Mouse (Mus musculus) kidney, adult 2 months (tissue): ENCODE results near the gene Rps12-ps3. TPM values are rescaled to one million over a fixed set of nuclear protein-coding genes. Genes with fewer than 3 reads are reported as not detected.

Experiments
- DNase-seq: peaks from one replicate; pipeline ENCODE4 v3.0.0; 2021
- H3K27ac ChIP-seq: fragments of 200-500 bp; 2 replicates; pipeline ENCODE4 v1.5.1; 2012; ENCODE audit warnings: low read depth, low read length, control low read depth, inconsistent platforms; ENCODE audit not compliant: insufficient read depth
- H3K27me3 ChIP-seq: fragments of 200-500 bp; replicated peaks from 2 replicates; pipeline ENCODE4 v1.6.1; 2012; ENCODE audit warnings: mild to moderate bottlenecking, moderate library complexity, low read length, inconsistent platforms; ENCODE audit not compliant: control insufficient read depth, insufficient read depth
- H3K36me3 ChIP-seq: fragments of 200-500 bp; 2 replicates; pipeline ENCODE4 v1.6.1; 2012; ENCODE audit warnings: mild to moderate bottlenecking, moderate library complexity, low read length, inconsistent platforms; ENCODE audit not compliant: control insufficient read depth, insufficient read depth
- H3K4me1 ChIP-seq: fragments of 200-500 bp; 2 replicates; pipeline ENCODE4 v1.6.1; 2011; ENCODE audit warnings: low read length; ENCODE audit not compliant: control insufficient read depth, insufficient read depth
- H3K4me3 ChIP-seq: fragments of 200-500 bp; 2 replicates; pipeline ENCODE4 v1.5.1; 2011; ENCODE audit warnings: mild to moderate bottlenecking, low read depth, low read length, control low read depth; ENCODE audit not compliant: insufficient read depth
- CTCF ChIP-seq: fragments of 200-500 bp; conservative IDR thresholded peaks from 2 replicates; pipeline ENCODE4 v1.5.1; 2011; ENCODE audit warnings: low read depth, mild to moderate bottlenecking, control low read depth, low read length, moderate library complexity, mixed read lengths; ENCODE audit not compliant: insufficient read depth, insufficient read length
- POLR2A ChIP-seq: fragments of 200-500 bp; IDR thresholded peaks from one replicate; pipeline ENCODE4 v1.6.1; 2011; ENCODE audit warnings: low read depth, low read length, control low read depth
- WGBS: fragments of 180-500 bp; shearing (Covaris S2); methylation state at CpG from one replicate; pipeline ENCODE4 v1.1.7; 2018; 5-methylcytosine and 5-hydroxymethylcytosine counted together
- polyA plus RNA-seq: library from polyadenylated mRNA; depleted of rRNA; stranded (reverse); fragments of >200 nt; gene quantifications from 2 replicates; pipeline ENCODE4 v1.2.3, GENCODE M21; 2012

Rps12-ps3 gene
- polyA plus RNA-seq, 1 experiment = 1,736 TPM

DNA sequence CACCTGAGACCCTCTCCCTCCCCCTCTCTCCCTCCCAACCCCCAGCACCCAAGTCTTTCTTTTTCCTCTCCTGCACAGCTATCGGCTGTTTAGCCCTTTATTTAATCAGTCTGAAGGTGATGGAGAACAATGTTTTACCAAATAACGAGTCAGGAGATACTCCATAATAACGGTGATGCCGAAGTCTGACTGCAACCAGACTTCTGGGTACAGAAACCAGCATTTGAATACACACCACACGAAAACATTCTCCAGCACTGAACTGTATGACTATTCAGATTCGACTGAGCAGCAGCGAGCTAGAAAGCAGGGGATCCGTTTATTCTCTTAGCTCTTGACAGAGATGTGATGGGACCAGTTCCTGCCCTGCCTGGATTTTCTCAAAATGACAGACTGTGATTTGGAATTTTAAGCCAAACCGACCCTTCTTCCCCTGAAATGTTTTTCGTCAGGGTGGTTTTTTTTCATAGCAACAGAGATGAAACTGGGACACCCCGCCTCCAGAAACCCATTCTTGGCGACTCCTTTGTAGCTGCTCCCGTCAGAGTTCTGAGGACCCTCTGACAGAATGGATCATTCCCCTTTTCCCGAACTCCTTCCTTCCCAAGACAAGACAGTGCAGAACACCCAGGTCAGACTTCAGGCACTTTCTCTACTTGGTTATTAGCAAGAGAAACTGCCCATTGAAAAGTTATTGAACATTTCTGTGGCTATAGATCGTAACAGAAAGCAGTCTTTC, 29.2 kb downstream of the Rps12-ps3 start:
- no peaks in the 10 kb centered on the region for H3K36me3 ChIP-seq
- no peaks in the 10 kb centered on the region for H3K27me3 ChIP-seq
- no peaks in the 10 kb centered on the region for H3K4me1 ChIP-seq
- no peak overlapping the region for H3K27ac ChIP-seq
- no peak for DNase-seq
- TF ChIP-seq POLR2A = no peak
- TF ChIP-seq CTCF = no peak
- 71% methylated on average over 15 of the region's 15 CpGs for WGBS
- no peak overlapping the region for H3K4me3 ChIP-seq

DNA sequence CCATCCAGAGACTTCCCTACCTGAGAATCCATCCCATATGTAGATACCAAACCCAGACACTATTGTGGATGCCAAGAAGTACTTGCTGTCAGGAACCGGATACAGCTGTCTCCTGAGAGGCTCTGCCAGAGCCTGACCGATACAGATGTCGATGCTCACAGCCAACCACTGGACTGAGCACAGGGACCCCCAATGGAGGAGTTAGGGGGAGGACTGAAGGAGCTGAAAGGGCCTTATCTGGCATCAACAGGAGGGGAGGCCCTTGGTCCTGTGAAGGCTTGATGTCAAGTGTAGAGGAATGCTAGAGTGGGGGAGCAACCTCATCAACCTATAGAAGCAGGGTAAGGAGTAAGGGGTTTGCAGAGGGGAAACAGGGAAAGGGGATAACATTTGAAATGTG, 30.7 kb downstream of the Rps12-ps3 start:
- H3K4me1 ChIP-seq = no peaks in the 10 kb centered on the region
- TF ChIP-seq POLR2A (no peak), CTCF (no peak)
- H3K36me3 ChIP-seq = no peaks in the 10 kb centered on the region
- no peak overlapping the region for H3K27ac ChIP-seq
- no peak overlapping the region for H3K4me3 ChIP-seq
- WGBS = 54% methylated on average over 3 of the region's 3 CpGs
- no peak for DNase-seq
- no peaks in the 10 kb centered on the region for H3K27me3 ChIP-seq

DNA sequence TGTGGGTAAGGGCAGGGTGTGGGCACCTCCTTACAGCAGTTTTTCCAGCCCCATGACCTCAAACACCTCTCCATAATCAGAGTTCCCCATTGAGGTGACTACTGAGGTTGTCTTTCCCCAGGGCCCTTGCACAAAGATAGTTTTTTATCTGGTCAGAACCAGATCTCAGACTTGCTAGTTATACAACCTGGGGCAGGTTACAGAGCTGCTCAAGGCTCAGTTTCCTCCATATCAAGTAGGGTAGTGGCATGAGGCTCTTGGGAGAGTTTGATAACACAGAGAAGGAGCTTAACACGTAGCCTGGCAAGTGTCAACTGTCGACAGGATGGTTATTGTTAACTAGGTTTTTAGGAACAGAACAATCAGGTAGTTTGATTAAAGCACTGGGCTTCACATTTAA, 32.8 kb downstream of the Rps12-ps3 start:
- WGBS = 78% methylated on average over 2 of the region's 2 CpGs
- TF ChIP-seq CTCF (no peak), POLR2A (no peak)
- no peak overlapping the region for H3K27ac ChIP-seq
- H3K4me1 ChIP-seq = no peaks in the 10 kb centered on the region
- no peaks in the 10 kb centered on the region for H3K36me3 ChIP-seq
- DNase-seq = no peak
- H3K27me3 ChIP-seq = no peaks in the 10 kb centered on the region
- no peak overlapping the region for H3K4me3 ChIP-seq

DNA sequence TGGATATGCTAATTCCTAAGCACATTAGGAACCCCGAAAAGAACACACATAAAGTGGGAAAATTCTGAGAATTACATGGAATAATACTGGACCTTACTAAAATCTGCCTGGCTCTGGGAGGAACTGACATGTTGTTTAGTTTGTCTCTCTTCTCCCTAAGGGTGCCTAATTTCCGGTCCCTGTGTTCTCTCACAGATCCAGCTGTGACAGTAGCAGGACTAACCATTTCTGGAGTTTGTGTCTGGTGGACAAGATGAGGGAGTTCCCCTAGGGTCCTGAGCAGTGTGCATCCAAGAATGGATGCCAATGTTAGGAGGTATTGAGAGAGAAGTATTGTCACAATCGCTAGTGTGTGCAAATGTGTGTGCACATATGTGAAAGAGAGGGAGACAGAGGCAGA, 34.3 kb downstream of the Rps12-ps3 start:
- Histone ChIP-seq H3K27me3 (no peaks in the 10 kb centered on the region), H3K4me3 (no peak overlapping the region), H3K27ac (no peak overlapping the region), H3K36me3 (no peaks in the 10 kb centered on the region), H3K4me1 (no peaks in the 10 kb centered on the region)
- no peak for DNase-seq
- WGBS = 89% methylated on average over 3 of the region's 3 CpGs
- TF ChIP-seq POLR2A (no peak), CTCF (no peak)

DNA sequence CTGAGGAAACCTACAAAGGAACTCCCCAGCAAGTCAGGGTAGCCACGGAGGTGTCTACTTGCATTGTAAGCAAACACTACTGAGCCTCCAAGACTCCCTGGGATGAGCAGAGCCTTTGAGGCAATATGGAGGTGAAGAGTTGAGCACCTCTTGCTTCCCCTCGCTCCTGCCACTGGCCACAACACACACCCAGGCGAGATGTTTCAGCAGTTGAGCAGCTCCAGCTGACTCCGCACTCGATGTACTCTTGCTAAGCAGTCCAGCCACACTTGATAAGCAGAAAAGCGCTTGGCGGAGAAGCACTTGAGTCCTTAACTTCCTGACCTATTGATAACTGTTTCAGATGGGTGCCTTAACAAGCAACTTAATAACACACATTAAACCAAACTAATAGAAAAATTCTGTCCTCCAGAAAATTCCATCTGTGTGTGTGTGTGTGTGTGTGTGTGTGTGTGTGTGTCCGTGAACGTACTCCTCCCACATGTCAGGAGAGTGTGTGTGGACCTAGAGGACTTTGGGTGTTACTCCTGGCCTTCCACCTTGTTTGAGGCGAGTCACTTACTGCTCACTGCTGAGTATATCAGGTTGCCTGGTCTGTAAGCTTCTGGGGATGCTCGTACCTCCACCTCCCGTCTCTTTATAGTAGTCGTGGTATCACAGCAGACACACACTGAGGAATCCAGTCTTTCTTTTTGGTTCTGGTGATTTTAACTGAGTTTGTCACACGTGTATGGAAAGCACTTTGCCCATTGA, 34.9 kb downstream of the Rps12-ps3 start:
- no peaks in the 10 kb centered on the region for H3K4me1 ChIP-seq
- H3K27me3 ChIP-seq = no peaks in the 10 kb centered on the region
- no peak for TF ChIP-seq CTCF
- no peak for TF ChIP-seq POLR2A
- H3K4me3 ChIP-seq = no peak overlapping the region
- no peak for DNase-seq
- no peak overlapping the region for H3K27ac ChIP-seq
- no peaks in the 10 kb centered on the region for H3K36me3 ChIP-seq
- 69% methylated on average over 14 of the region's 14 CpGs for WGBS

DNA sequence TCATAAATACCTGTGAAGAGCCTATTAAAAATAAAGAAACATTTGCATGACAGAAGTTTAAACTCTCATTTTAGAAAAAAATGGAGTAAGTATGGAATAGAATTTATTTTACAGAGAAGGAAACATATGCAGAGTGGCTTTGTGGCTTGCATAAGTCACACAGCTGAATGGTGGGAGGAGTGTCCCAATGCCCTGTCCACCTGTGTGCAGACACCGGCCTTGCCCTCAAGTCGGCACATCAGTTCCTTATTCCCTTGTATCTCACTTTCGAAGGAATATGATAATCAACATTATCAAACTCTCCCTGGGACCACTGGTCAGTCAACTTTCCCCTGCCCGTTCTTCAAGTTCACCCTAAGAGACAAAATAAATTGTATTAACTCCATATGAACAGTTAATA, 35.8 kb downstream of the Rps12-ps3 start:
- no peaks in the 10 kb centered on the region for H3K36me3 ChIP-seq
- H3K27ac ChIP-seq = no peak overlapping the region
- no peak for DNase-seq
- H3K27me3 ChIP-seq = no peaks in the 10 kb centered on the region
- 80% methylated on average over 4 of the region's 4 CpGs for WGBS
- no peaks in the 10 kb centered on the region for H3K4me1 ChIP-seq
- no peak overlapping the region for H3K4me3 ChIP-seq
- TF ChIP-seq POLR2A (no peak), CTCF (no peak)

DNA sequence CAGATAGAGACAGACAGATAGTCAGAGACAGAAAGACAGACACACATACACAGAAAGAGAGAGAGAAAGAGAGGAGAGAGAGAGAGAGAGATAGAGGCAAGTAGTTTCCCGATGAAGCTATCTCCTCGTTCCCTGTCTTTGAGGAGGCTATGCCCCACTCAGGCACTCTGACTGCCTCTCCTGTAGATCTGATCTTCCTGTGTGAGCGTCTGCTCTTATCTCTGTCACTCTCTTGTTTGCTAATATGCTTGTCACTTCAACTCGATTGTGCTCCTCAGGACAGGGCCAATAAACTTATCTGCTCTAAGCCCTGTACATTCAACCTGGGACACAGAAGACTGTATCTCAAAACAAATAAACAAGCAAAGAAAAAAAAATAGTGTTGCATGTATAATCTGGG, 37.1 kb downstream of the Rps12-ps3 start:
- no peaks in the 10 kb centered on the region for H3K27me3 ChIP-seq
- H3K4me1 ChIP-seq = no peaks in the 10 kb centered on the region
- DNase-seq = no peak
- WGBS = 81% methylated on average over 4 of the region's 4 CpGs
- H3K27ac ChIP-seq = no peak overlapping the region
- no peak for TF ChIP-seq CTCF
- TF ChIP-seq POLR2A = no peak
- H3K4me3 ChIP-seq = no peak overlapping the region
- H3K36me3 ChIP-seq = no peaks in the 10 kb centered on the region
